ENCODE assay signal across 9 mouse cellular contexts in the genomic region with DNA sequence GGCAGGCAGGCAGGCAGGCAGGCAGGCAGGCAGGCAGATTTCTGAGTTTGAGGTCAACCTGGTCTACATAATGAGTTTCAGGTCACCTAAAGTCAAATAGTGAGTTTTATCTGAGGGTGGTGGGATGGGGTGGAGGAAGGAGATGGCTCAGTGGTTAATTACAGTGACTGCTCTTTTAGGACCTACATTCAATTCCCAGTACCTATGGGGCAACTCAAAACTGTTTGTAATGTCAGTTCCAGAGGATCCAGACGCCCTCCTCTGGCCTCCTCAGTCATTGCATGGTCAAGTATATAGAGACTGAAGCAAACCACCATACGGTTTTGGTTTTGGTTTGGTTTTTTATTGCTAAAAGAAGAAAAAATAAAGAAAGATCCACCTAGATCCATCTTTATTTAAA. TPM values are rescaled to one million over a fixed set of nuclear protein-coding genes. Genes with fewer than 3 reads are reported as not detected.
DNase-seq lines count a peak whose midpoint lies in the region; ATAC-seq and TF ChIP-seq lines count a peak whose summit lies in the region.
"Had no signal": no experiment of that assay in that cellular context is flagged by ENCODE, and none has a peak within 500 bp of the region (broad histone marks: within the 10 kb centered on the region; RNA-seq: fewer than 3 reads in every experiment).

No protein-coding gene starts in this region.

- 17% methylated on average over 2 of the region's 2 CpGs for WGBS in kidney, adult 2 months
- 23% methylated on average over 2 of the region's 2 CpGs for WGBS in forebrain, embryonic 12.5 days

- DNase-seq in kidney, adult 2 months = peak; percentile 52
- DNase-seq in kidney, adult 9 months = no peak
- DNase-seq in ES-CJ7 (ENCODE audit: low read depth, low spot score) = peak; percentile 59
- DNase-seq in retina, postnatal 1 day = peak; percentile 19
- DNase-seq in cerebellum, adult 9-11 months = no peak
- no peak for DNase-seq in adrenal gland, adult 8-10 months

- peak overlapping the region; percentile 71 for H3K27ac ChIP-seq in kidney, adult 2 months (ENCODE audit: insufficient read depth, low read depth, low read length)
- no peak overlapping the region for H3K27ac ChIP-seq in forebrain, embryonic 12.5 days
- H3K27ac ChIP-seq: neural tube, embryonic 12.5 days had no signal

- ATAC-seq in erythroid progenitor cell, adult 5-6 weeks (replicated peaks; ENCODE audit: low FRiP score, poor library complexity, severe bottlenecking) = peak; percentile 70; the same call in 1 of the 2 replicates
- ATAC-seq in forebrain, embryonic 12.5 days (ENCODE audit: low FRiP score) = no peak

- no peak overlapping the region for H3K4me2 ChIP-seq in forebrain, embryonic 12.5 days
- H3K4me2 ChIP-seq: neural tube, embryonic 12.5 days had no signal

- no peaks in the 10 kb centered on the region for H3K27me3 ChIP-seq in kidney, adult 2 months (replicated peaks; ENCODE audit: control insufficient read depth, insufficient read depth, low read length)
- H3K27me3 ChIP-seq in forebrain, embryonic 12.5 days = no peaks in the 10 kb centered on the region
- H3K27me3 ChIP-seq: neural tube, embryonic 12.5 days had no signal

- H3K9ac ChIP-seq in forebrain, embryonic 12.5 days = no peak overlapping the region
- H3K9ac ChIP-seq: neural tube, embryonic 12.5 days had no signal

- peaks cover 23% of the 10 kb centered on the region for H3K4me1 ChIP-seq in kidney, adult 2 months (ENCODE audit: control insufficient read depth, insufficient read depth, low read length)
- H3K4me1 ChIP-seq in forebrain, embryonic 12.5 days = peaks cover 8% of the 10 kb centered on the region
- H3K4me1 ChIP-seq: neural tube, embryonic 12.5 days had no signal

- no peaks in the 10 kb centered on the region for H3K9me3 ChIP-seq in forebrain, embryonic 12.5 days
- H3K9me3 ChIP-seq: neural tube, embryonic 12.5 days had no signal

- no peak for TF ChIP-seq POLR2A in kidney, adult 2 months (IDR thresholded peaks at IDR 0.05; ENCODE audit: low read depth, low read length)

- H3K36me3 ChIP-seq in kidney, adult 2 months (ENCODE audit: control insufficient read depth, insufficient read depth, low read length) = no peaks in the 10 kb centered on the region; the same call in none of the 2 replicates
- H3K36me3 ChIP-seq in forebrain, embryonic 12.5 days (replicated peaks) = no peaks in the 10 kb centered on the region
- H3K36me3 ChIP-seq: neural tube, embryonic 12.5 days had no signal

- no peak overlapping the region for H3K4me3 ChIP-seq in kidney, adult 2 months (ENCODE audit: insufficient read depth, low read depth, low read length)
- no peak overlapping the region for H3K4me3 ChIP-seq in forebrain, embryonic 12.5 days (replicated peaks)
- H3K4me3 ChIP-seq: neural tube, embryonic 12.5 days had no signal

- TF ChIP-seq CTCF in kidney, adult 2 months (conservative IDR thresholded peaks at IDR 0.05; ENCODE audit: insufficient read depth, insufficient read length, low read depth, low read length) = peak; percentile 43

RNA-seq across cellular contexts. Expression of a gene that starts 29.9 kb away (rescaled TPM):
- polyA plus RNA-seq in kidney, adult 2 months (2012; rRNA removed) = 218 and 287 TPM in 2 replicates
- total RNA-seq in erythroid progenitor cell, adult 5-6 weeks (2015; ENCODE audit: low replicate concordance) = 76.4 and 87.2 TPM in 2 replicates
- 50.5 and 102 TPM in 2 replicates for total RNA-seq in erythroid progenitor cell, adult 5-6 weeks (2017; ENCODE audit: low replicate concordance)
- polyA plus RNA-seq in forebrain, embryonic 12.5 days (2016; fragmentation: Nextera tagmentation; extraction: Ambion mirVana) = 110 and 117 TPM in 2 replicates
- 10 to 100 TPM; 53.7 to 65.7 (median 59.4) TPM for total RNA-seq in adrenal gland, adult 8-10 months (2022)

RNA-seq across cellular contexts. Expression of a gene that starts 53.0 kb away (rescaled TPM):
- polyA plus RNA-seq in kidney, adult 2 months (2012; rRNA removed) = 0.86 and 1.0 TPM in 2 replicates
- 3.6 TPM in 1 of 2 replicates, not detected in the other for total RNA-seq in erythroid progenitor cell, adult 5-6 weeks (2015; ENCODE audit: low replicate concordance)
- not detected in 2 replicates for total RNA-seq in erythroid progenitor cell, adult 5-6 weeks (2017; ENCODE audit: low replicate concordance)
- polyA plus RNA-seq in forebrain, embryonic 12.5 days (2016; fragmentation: Nextera tagmentation; extraction: Ambion mirVana) = 3.1 and 3.5 TPM in 2 replicates
- total RNA-seq in adrenal gland, adult 8-10 months (2022) = 1 to 10 TPM; 1.8 to 3.5 (median 2.9) TPM

RNA-seq across cellular contexts. Expression of a gene that starts 53.2 kb away (rescaled TPM):
- 0.27 and 0.39 TPM in 2 replicates for polyA plus RNA-seq in kidney, adult 2 months (2012; rRNA removed)
- total RNA-seq in erythroid progenitor cell, adult 5-6 weeks (2015; ENCODE audit: low replicate concordance) = 1.7 and 5.0 TPM in 2 replicates
- total RNA-seq in erythroid progenitor cell, adult 5-6 weeks (2017; ENCODE audit: low replicate concordance) = 2.1 TPM in 1 of 2 replicates, not detected in the other
- polyA plus RNA-seq in forebrain, embryonic 12.5 days (2016; fragmentation: Nextera tagmentation; extraction: Ambion mirVana) = 6.2 and 7.3 TPM in 2 replicates
- total RNA-seq in adrenal gland, adult 8-10 months (2022) = 10 to 100 TPM; 10.5 to 20.5 (median 15.0) TPM

Comparison
In these comparisons a context has a peak if more than half of its experiments do, and no peak if none do; other contexts are left out.
1. DNase-seq: peak in kidney, adult 2 months (single experiment), ES-CJ7 (single experiment) and retina, postnatal 1 day (single experiment); none in kidney, adult 9 months (single experiment), cerebellum, adult 9-11 months (single experiment) and adrenal gland, adult 8-10 months (single experiment).